Mouse (Mus musculus): Measurements from ENCODE around the gene Ptprd.

Gene Ptprd

GRCm38 (mm10) chr4:78211529-78212494 is at the start of gene Ptprd:
Gene Ptprd, minus strand, starts transcription at chr4:78211961.
- TF ChIP-seq GATA4 (IDR thresholded peaks at IDR 0.05; ENCODE audit: insufficient replicate concordance, low read length) = no peak

GRCm38 (mm10) chr4:78235820-78236219 is 24.1 kb upstream of the Ptprd start:
- TF ChIP-seq GATA4 (IDR thresholded peaks at IDR 0.05; ENCODE audit: insufficient replicate concordance, low read length) = no peak

- no peak for TF ChIP-seq GATA4 (IDR thresholded peaks at IDR 0.05; ENCODE audit: insufficient replicate concordance, low read length)
Measured at GRCm38 (mm10) chr4:78235316-78235715, 23.6 kb upstream of the Ptprd start.

GRCm38 (mm10) chr4:78234681-78235080 is 22.9 kb upstream of the Ptprd start:
- no peak for TF ChIP-seq GATA4 (IDR thresholded peaks at IDR 0.05; ENCODE audit: insufficient replicate concordance, low read length)

GRCm38 (mm10) chr4:78213949-78214348 is 2.2 kb upstream of the Ptprd start:
- TF ChIP-seq GATA4 (IDR thresholded peaks at IDR 0.05; ENCODE audit: insufficient replicate concordance, low read length) = no peak

- TF ChIP-seq GATA4 (IDR thresholded peaks at IDR 0.05; ENCODE audit: insufficient replicate concordance, low read length) = no peak
Measured at GRCm38 (mm10) chr4:78212941-78213340, 1.2 kb upstream of the Ptprd start.

GRCm38 (mm10) chr4:78210878-78211528 is 758 bp downstream of the Ptprd start:
- no peak for TF ChIP-seq GATA4 (IDR thresholded peaks at IDR 0.05; ENCODE audit: insufficient replicate concordance, low read length)

- no peak for TF ChIP-seq GATA4 (IDR thresholded peaks at IDR 0.05; ENCODE audit: insufficient replicate concordance, low read length)
Measured at GRCm38 (mm10) chr4:78205018-78205417, 6.7 kb downstream of the Ptprd start.

GRCm38 (mm10) chr4:78168447-78168846 is 43.3 kb downstream of the Ptprd start:
- TF ChIP-seq GATA4 (IDR thresholded peaks at IDR 0.05; ENCODE audit: insufficient replicate concordance, low read length) = no peak

GRCm38 (mm10) chr4:78160451-78160850 is 51.3 kb downstream of the Ptprd start:
- no peak for TF ChIP-seq GATA4 (IDR thresholded peaks at IDR 0.05; ENCODE audit: insufficient replicate concordance, low read length)

- TF ChIP-seq GATA4 (IDR thresholded peaks at IDR 0.05; ENCODE audit: insufficient replicate concordance, low read length) = no peak
Measured at GRCm38 (mm10) chr4:78150561-78150960, 61.2 kb downstream of the Ptprd start.

- no peak for TF ChIP-seq GATA4 (IDR thresholded peaks at IDR 0.05; ENCODE audit: insufficient replicate concordance, low read length)
Measured at GRCm38 (mm10) chr4:78142767-78143148, 69.0 kb downstream of the Ptprd start.

- TF ChIP-seq GATA4 (IDR thresholded peaks at IDR 0.05; ENCODE audit: insufficient replicate concordance, low read length) = no peak
Measured at GRCm38 (mm10) chr4:78142088-78142766, 69.5 kb downstream of the Ptprd start.

- TF ChIP-seq GATA4 (IDR thresholded peaks at IDR 0.05; ENCODE audit: insufficient replicate concordance, low read length) = no peak
Measured at GRCm38 (mm10) chr4:78110898-78111297, 100.9 kb downstream of the Ptprd start.

GRCm38 (mm10) chr4:78097526-78097925 is 114.2 kb downstream of the Ptprd start:
- no peak for TF ChIP-seq GATA4 (IDR thresholded peaks at IDR 0.05; ENCODE audit: insufficient replicate concordance, low read length)

- no peak for TF ChIP-seq GATA4 (IDR thresholded peaks at IDR 0.05; ENCODE audit: insufficient replicate concordance, low read length)
Measured at GRCm38 (mm10) chr4:78082744-78083143, 129.0 kb downstream of the Ptprd start.
